Mouse (Mus musculus) erythroblast, embryonic 14.5 days (primary cell): ENCODE data around the gene Rtl8b.

Experiments
- GATA1 ChIP-seq: IDR thresholded peaks from 2 replicates; pipeline ENCODE4 v1.6.1; 2012; ENCODE audit warnings: low read length, inconsistent platforms, mixed read lengths
- TAL1 ChIP-seq: IDR thresholded peaks from 3 replicates; pipeline ENCODE4 v1.6.1; 2012; ENCODE audit warnings: low read length, inconsistent platforms, mixed read lengths

DNA sequence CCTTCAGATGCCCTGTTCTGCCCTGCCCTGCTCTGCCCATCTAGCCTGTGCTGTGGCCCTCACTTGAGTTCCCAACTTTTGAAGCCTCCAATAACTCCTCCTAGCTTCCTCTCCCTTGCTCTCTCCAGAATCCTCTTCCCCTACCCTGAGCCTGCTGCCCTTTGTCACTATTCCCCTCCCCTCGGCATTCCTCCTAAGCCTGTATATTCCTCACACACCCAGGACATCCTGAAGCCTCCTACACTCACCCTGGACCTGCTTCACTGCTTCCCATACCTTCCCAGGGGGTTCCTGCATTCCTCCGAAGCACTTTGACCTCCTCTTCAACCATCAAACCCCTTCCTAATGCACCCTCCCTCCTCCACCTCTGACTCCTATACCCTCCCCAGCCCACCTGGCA, 21.9 kb upstream of the Rtl8b start:
- TF ChIP-seq GATA1 (no peak), TAL1 (no peak)
